Mouse (Mus musculus) brain, embryonic 14.5 days (tissue): Measurements from ENCODE around the gene Cd59a. TPM values are rescaled to one million over a fixed set of nuclear protein-coding genes. Genes with fewer than 3 reads are reported as not detected.

Experiments used
- DNase-seq: peaks from one replicate; pipeline ENCODE4 v3.0.0-alpha.2; 2011; ENCODE audit warnings: low read depth
- CTCF ChIP-seq: fragments of 200-500 bp; IDR thresholded peaks from 2 replicates; pipeline ENCODE4 v1.5.1; 2012; ENCODE audit warnings: inconsistent platforms, mild to moderate bottlenecking, moderate library complexity, borderline replicate concordance; ENCODE audit not compliant: insufficient read depth, insufficient read length; ENCODE audit errors: extremely low read depth
- POLR2A ChIP-seq: fragments of 200-500 bp; IDR thresholded peaks from 2 replicates; pipeline ENCODE4 v1.6.1; 2012; ENCODE audit warnings: mild to moderate bottlenecking, inconsistent platforms, borderline replicate concordance; ENCODE audit not compliant: poor library complexity, insufficient read depth, insufficient read length, severe bottlenecking; ENCODE audit errors: extremely low read depth
- polyA plus RNA-seq: library from polyadenylated mRNA; depleted of rRNA; stranded (reverse); fragments of >200 nt; gene quantifications from 2 replicates; pipeline ENCODE4 v1.2.3, GENCODE M21; 2012; rRNA removed

Cd59a gene
- polyA plus RNA-seq, 1 experiment = 10.4 TPM

GRCm38 (mm10) chr2:104163978-104164487, 68.4 kb downstream of the Cd59a start:
- no peak for DNase-seq
- TF ChIP-seq POLR2A = no peak
- TF ChIP-seq CTCF = no peak

Other genes starting within 250 kb of the Cd59a start
- gene Lmo2, start 137.8 kb upstream of the Cd59a start, polyA plus RNA-seq = 35.6 and 38.3 TPM in 2 replicates
- 45.4 and 48.2 TPM in 2 replicates for gene Fbxo3, start 68.1 kb upstream of the Cd59a start, polyA plus RNA-seq
- 0.08 TPM in 1 of 2 replicates, not detected in the other for gene 4931422A03Rik, start 67.4 kb upstream of the Cd59a start, polyA plus RNA-seq
- gene Gm10912, start 30.0 kb upstream of the Cd59a start, polyA plus RNA-seq = 0.08 and 0.19 TPM in 2 replicates
- not detected in 2 replicates for gene Gm10799, start 27.3 kb upstream of the Cd59a start, polyA plus RNA-seq
- gene Cd59b, start 26.0 kb upstream of the Cd59a start, polyA plus RNA-seq = 1.4 and 2.0 TPM in 2 replicates
- not detected in 2 replicates for gene A930018P22Rik, start 27.0 kb downstream of the Cd59a start, polyA plus RNA-seq